Mouse (Mus musculus) heart, adult 2 months (tissue): Measurements from ENCODE around the gene Agl.

Experiments used
- CTCF ChIP-seq: fragments of 200-600 bp; IDR thresholded peaks from 2 replicates; pipeline ENCODE4 v1.8.1; 2022; ENCODE audit warnings: antibody characterized with exemption, mild to moderate bottlenecking, moderate library complexity
- EP300 ChIP-seq: fragments of 200-500 bp; IDR thresholded peaks from 2 replicates; pipeline ENCODE4 v1.6.1; 2011; ENCODE audit warnings: low read depth, low read length, control low read depth; ENCODE audit not compliant: insufficient read depth
- POLR2A ChIP-seq: fragments of 200-500 bp; IDR thresholded peaks from 2 replicates; pipeline ENCODE4 v1.6.1; 2011; ENCODE audit warnings: mild to moderate bottlenecking, low read depth, low read length, control low read depth; ENCODE audit not compliant: insufficient read depth

DNA sequence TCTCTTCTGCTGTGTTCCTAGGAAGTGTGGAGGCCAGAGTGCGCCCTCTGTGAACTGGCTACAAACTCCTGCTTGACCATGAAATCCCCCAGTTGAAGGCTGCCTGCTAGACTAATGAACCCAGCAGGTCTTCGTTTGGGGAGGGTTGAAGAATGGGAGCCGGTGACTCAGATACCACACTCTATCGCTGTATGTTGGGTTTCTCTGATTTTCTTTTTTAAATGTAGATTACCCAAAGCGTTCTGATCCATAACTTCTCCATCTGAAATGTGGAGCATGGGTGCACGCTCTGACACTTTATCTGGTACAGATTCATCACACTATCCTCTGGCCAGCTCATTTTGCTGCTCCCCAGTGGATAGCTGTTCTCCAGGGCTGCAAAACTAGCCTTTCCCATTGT is 1.3 kb upstream of the Agl start:
- TF ChIP-seq CTCF (no peak), POLR2A (no peak), EP300 (no peak)
